Mouse (Mus musculus) activated CD4-positive, CD25-positive, alpha-beta regulatory T cell, adult 4 months (primary cell): ENCODE results near the gene Shroom3. TPM values are rescaled to one million over a fixed set of nuclear protein-coding genes. Genes with fewer than 3 reads are reported as not detected.

Experiments
- ATAC-seq: one replicate; pipeline ENCODE4 v1.8.0; 2017
- polyA plus RNA-seq, 2 experiments: library from polyadenylated mRNA; unstranded; fragments of 100-300 nt; shearing (Covaris generic); gene quantifications; one replicate each; pipeline ENCODE4 v1.2.1; 2017

Shroom3 gene
- polyA plus RNA-seq, 2 experiments from 2014 or later = not detected

GRCm38 (mm10) chr5:92810922-92811533 is 127.8 kb downstream of the Shroom3 start:
- ATAC-seq = no peak

DNA sequence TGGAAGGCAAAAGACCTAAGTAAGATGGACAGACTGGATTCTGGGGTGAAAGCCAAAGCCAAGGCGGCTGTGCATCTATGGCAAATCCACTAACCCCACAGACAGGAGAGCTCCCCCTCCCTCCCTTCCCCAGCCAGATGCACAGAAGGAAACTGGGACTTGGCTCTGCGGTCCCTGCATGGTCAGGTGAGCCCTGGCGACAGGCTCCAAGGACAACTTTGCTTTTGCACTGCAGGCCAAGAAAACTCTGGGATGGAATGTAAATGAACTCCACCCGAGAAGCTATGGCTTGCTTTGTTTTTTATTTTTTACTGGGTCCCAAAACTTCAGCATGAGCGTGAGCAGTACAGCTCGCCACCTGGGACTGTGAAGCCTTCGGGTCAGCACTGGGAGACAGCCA is 128.5 kb downstream of the Shroom3 start:
- ATAC-seq = no peak

- no peak for ATAC-seq
These were observed 129.7 kb downstream of the Shroom3 start for GRCm38 (mm10) chr5:92812936-92813335.

DNA sequence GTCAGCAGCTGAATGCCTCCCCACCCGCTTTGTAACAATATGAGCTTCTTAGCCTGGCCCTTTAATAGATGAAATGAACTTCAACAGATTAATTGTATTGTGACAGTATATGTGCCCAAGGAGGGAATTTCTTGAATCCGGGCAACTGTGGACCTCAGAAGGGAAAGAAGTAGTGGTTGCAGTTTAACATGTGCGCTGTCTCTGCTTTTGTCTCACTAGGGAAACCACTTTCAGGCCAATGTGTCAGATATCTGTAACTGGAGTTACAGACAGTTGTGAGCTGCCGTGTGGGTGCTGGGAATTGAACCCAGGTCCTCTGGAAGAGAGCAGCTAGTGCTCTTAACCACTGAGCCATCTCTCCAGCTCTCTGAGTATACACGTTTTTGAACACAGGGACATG is 130.3 kb downstream of the Shroom3 start:
- ATAC-seq = no peak

DNA sequence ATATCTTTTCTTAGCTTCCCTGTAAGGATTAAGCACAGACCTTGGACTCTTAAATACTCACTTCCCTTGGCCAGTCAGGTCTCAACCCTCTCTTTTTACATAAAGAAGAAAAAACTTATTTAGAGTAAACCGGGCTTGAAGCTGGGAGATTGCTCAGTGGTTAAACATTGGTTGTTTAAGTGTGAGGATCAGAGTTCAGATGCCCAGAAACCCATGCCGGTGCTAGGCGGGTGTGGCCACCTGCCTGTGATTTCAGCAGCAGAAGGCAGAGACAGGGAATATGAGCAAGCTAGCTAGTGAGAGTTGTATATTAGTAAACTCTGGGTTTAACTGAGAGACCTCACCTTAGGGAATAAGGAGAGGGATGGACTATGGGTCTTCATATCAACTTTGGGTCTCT is 131.4 kb downstream of the Shroom3 start:
- ATAC-seq = no peak

- ATAC-seq = no peak
These were observed 134.0 kb downstream of the Shroom3 start for GRCm38 (mm10) chr5:92817122-92817822.

DNA sequence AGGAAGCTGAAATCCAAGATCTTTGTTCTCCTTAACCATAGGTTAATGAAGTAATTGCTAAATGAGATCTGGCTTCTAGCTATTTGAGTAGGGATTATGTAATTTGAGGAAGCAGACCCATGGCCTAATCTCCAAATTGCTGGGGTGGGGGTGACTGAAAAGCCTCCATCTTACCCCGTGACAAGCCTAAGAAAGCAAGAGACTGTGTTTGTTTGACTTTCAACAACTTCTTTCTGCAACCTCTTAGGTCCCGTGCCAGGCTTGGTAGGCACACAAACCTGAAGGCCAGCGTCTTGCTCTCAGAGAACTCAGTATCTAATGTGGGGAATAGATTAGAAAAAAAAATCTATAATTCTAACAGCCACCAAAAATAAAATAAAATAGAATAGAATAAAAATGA is 138.1 kb downstream of the Shroom3 start:
- ATAC-seq = no peak

- ATAC-seq = no peak
These were observed 140.3 kb downstream of the Shroom3 start for GRCm38 (mm10) chr5:92823495-92823894.

DNA sequence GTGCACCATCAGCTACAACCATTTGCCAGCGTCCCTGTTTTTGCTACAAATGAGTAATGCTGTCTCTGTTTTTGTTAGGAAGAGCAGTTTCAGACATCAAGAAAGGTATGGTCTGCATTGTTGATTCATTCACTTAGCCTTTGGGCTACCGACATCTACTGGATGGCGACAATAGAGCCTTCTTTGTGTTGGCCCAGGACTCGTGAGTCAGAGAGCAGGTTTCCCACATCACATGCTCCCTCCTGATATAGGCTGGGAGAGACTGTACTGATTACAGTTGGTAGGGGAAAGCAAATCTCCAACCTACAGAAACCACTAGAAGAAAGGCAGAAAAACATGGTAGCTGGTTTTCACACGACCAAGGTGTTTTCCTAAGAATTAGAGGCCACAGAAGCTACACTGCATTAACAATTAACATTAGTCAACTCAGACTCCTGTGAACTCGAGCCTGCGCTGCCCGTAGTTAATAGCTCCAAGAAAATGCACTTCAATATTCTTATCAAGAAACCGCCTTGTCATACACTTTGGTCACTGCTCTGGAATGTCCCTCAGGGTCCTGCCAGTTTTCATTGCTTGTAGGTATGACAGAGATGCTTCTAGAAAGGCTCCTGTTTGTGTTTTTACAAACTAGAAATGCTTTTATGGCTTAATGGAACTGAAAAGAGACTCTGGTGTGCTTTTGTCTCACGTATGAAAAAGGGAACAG is 141.2 kb downstream of the Shroom3 start:
- no peak for ATAC-seq

- no peak for ATAC-seq
These were observed 147.2 kb downstream of the Shroom3 start for GRCm38 (mm10) chr5:92830391-92830790.

DNA sequence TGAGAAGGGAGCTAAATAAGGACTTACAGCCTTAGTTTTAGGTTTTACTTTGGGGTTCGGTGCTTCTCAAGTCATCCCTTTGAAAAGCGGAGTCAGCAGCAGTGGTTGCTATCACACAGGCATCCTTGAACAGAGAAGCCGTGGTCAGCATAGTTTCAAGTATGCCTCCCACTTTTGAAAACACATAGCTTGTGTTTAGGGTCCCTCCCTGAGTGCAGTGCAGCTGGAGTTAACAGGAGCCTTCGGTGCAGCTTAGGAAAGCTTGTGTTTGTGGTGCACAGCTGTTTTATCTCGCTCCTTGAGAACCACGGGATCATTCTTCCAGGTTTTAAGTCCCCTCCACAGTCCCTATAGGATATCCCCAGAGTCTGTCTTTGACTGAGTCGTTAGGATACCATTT is 151.3 kb downstream of the Shroom3 start:
- ATAC-seq = no peak

DNA sequence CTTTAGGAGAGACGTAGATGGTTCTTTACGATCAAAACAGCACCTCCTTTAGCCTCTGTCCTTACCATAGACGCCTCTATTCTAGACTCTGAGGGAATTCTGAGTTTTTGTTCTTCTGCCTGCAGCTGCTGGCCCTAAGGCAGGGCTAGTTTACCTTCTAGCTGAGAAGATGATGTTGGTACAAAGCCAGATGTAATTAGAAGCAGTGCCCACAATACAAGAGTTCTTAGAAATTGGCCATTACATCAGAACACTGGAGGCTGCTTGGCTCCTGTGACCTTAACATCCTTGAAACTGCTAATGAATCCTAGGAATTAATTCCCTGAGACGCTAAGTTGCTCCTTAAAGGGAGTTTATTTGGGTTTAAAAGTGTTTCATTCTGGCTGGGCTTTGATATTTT is 154.1 kb downstream of the Shroom3 start:
- ATAC-seq = no peak

GRCm38 (mm10) chr5:92838351-92838784 is 155.1 kb downstream of the Shroom3 start:
- ATAC-seq = no peak

DNA sequence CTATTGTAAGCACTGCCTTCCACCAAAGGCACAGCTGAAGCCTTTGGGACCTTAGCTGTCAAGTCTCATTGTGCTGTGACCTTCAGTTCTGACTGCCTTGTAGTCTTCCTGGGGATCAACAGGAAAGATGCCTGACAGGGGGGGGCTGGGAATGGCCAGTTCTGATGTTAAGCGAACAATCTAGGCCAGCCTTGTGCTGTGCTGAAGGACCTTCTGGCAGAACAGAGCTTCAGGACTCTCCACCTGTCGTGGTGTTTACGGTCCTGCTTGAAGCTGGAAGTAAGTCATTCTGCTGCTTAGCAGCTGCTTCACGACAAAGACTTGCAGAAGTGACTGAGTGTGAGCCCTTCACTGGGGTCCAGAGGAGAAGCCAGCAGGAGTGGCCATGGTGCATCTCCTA is 156.1 kb downstream of the Shroom3 start:
- ATAC-seq = no peak

GRCm38 (mm10) chr5:92841474-92841873 is 158.2 kb downstream of the Shroom3 start:
- no peak for ATAC-seq

DNA sequence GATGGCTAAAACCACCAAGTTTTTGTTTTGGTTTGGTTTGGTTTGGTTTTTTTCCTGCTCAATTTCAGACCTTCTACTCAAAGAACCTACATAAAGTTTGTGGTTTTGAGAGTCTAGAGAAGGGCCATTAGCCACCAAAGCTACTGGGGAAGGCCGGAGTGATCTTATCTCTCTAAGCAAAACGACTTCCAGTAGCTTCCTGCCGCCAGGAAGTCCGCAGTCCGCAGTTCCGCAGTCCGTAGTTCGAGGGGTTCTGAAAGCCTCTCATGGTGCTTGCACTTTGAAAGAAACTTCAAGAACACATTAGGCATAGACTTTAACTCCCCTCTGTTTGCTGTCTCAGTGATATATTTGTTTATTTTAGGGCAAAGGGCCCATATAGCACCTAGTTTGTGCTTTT is 159.2 kb downstream of the Shroom3 start:
- ATAC-seq = no peak

DNA sequence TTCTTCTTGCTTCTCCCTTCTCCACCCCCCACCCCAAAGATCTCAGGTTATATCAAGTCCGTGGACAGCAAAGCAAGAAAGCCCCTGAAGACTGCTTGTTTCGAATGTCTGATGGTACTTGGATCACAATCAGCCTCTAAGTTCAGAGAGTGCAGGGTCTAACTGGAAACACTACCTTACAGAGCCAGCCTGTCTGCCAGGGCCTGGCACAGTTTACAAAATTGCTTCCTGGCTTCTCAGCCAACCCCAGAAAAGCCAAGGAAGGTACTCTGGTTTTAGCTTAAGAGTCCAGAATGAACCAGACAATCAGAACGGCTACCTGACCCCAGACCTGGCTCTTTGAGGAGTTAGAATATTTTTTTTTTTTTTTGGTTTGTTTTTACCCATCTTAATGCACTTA is 159.6 kb downstream of the Shroom3 start:
- ATAC-seq = no peak

DNA sequence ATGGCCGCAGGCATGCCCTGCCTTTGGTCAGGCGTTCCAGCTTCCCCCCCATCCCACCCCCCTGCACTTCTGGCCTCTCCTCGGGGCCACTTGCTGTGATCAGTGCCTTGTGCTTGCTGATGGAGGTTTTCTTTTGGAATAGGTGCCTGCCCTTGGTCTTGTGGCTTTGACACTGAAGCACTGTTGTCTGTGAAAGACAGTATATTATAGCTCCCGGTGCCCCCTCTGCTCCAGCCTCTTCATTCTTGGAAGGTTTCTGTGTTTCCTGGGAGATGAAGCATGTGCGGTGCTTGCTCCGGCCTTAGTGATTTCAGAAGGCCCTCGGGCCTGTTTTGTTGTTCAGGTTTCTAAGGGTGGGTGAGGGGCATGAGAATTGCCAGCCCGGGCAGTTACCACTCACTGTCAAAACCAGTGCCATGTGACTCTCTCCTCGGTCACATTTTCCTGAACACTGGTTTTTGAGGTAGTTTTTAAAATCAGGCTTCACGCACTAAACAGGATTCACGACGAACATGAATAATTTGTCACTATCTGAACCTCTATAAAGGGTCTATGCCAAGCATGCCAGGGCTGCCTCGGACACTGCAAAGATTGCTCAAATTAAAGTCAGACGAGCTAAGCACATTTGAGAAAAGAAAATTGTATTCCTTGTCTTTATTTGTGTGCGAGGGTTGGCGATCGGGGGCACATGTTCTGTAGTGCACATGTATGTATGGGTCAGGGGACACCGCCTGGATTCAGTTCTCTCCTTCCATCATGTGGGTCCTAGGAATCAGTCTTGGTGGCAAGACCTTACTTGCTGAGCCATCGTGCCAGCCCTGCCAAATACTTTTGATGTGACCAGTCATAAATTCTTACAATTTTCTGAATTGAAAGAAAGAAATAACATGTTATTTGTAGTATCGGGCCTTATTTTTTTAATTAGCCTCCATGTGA is 160.9 kb downstream of the Shroom3 start:
- ATAC-seq = no peak

DNA sequence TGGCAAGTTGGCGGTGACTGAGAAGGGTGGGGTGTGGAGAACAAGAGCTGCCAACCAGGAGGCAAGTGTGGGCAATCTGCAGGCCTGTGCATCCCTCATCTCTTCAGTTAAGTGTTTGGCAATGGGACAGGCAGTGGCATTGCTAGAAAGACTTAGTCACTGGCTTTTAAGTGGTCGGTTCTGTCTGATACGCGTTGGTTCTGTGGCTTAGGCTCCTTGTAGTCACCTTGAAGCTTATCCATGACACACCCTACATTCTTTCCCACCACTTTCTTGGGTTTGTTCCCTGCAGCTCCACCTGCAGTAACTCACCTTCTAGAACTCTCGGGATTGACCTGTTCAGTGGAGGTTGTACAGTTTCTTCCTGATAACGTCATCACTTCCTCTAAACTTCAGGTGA is 166.5 kb downstream of the Shroom3 start:
- ATAC-seq = no peak

DNA sequence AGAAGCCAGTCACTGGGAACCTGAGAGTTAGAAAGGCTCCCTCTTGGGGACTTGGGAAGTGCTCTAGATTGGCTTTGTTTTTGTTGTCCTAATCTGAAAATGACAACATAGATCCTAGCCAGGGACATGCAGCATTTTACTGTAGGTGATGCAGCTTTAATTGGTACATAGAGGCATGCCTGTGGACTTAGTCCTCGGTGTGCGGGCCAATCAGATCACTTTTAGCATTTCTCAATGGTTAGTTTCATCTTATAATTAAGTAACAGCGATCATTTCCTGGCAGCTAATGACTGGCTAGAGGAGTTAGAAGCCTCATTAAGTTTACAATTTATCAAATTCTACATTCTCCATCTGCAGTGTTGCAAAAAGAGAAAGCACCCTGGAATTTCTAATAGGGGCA is 167.7 kb downstream of the Shroom3 start:
- ATAC-seq = no peak

DNA sequence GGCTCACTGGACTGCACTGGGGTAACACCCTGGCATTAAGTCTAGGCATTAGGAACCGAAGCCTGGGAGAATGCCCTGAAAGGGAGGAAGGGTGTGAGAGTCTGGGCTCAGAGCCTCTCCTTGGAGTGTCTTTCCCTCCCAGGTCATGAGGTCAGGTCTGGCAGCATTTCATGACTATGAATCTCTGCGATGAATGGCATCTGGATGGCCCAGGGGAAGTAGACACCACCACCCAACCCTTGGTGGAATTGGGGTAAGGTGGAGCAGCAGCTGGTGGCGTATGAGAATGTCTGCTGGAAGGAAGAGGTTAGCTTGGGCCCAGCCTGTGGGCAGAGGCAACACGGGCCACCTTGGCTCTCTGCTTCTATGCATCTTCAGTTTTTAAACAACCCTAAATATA is 171.7 kb downstream of the Shroom3 start:
- no peak for ATAC-seq

DNA sequence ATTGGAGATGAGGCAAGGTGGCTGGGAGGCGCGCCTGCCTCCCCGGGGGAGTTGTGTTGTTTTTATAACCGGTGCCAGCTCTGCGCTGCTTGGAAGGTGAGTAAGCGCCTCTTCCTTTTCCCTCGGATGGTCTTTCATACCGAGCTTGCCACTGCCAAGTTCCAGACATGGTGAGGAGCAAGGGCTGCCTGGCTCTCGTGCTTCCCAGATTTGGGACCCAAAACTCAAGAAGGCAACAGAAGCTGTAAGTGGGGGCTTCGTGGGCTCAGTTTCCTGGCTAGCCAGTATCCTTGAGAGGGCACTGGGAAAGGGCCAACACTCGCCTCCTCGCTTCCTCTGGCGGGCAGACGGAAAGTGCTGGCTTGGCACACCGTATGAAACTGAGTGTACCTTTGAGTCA is 173.1 kb downstream of the Shroom3 start:
- ATAC-seq = no peak

DNA sequence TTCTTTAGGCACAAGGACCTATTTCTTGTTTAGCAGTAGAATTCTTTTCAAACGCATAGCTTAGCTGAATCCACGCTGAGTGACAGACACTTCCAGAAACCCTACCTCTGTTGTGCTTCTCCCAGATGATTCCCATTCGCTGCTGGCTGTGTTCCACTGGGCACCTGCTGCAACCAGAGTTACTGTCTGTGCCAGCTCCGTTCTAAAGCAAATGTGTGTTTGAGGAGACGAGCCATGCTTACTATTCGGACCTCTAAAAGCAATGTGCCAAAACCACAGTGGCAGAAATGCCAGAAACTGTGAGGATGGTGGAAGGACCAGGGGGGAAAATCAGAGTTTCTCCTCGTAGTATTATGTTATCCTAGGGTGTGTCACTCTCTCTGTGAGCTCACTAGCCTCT is 173.9 kb downstream of the Shroom3 start:
- no peak for ATAC-seq
